Mouse (Mus musculus): ENCODE data around the gene Daam2.

DNA sequence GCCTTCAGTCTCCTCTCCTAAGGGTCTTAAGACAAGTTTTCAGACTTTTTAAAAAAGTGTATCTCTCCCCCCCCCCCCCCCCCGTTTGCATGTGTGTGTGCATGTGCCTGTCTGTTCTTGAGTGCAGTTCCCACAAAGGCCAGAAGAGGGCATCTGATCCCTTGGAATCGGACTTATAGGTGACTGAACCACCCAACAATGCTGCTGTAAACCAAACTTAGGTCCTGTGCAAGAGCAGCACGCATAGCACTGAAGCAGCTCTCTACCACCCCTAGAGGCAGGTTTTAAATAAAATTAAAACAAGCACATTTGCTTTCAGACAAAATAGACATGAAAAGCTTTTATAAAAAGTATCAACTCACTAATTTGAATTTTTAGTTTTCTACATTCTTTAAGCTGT lies 33.9 kb downstream of the Daam2 start:
- TF ChIP-seq CTCF (IDR thresholded peaks at IDR 0.05; ENCODE audit: borderline replicate concordance, insufficient read depth, low read depth, low read length) = peak; percentile 54
- TF ChIP-seq POLR2A (IDR thresholded peaks at IDR 0.05; ENCODE audit: borderline replicate concordance, insufficient read depth, low read length) = no peak

Measured in cerebellum, adult 2 months (tissue).